Mouse (Mus musculus): Measurements from ENCODE around the gene Stil. TPM values are rescaled to one million over a fixed set of nuclear protein-coding genes. Genes with fewer than 3 reads are reported as not detected.

The Stil gene
- total and polyA plus RNA-seq, 2 experiments = 0.06 to 0.09 TPM

DNA sequence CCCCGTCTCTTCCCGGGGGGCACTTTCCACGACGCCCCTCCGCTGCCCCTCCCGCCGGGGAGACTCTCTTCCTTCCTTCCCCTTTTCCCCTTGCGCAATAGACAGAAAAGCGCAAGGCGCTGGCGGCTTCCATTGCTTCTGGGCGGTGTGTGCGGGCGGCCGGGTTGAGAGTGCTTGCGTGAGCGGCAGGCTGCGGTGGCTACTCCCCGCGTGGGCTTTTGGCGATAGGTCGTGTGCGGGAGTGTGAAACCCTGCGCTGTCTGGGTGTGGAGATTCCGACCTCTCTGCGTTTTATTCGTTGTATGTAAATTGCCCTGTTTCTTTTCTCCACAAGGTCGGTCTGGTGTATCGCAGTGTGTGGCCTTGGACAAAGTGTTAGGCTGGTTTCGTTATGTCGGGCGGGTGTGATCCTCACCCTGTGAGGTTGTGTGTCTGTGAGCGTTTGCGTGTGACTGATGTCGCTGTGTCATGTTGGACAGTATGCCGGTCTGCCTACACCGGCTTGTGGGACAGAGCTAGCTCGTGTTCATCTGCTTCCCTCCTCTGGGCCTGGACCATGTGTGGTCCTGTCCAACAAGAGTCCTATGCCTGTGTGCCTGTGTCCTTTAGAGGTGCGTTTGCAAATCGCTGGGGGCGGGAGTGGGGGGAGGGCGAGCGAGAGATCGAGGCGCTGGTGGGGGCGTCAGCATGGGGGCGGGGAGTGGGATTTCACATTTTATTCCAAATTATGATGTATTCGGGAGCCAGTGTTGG lies 57.1 kb downstream of the Stil start:
- no peaks in the 10 kb centered on the region for H3K79me2 ChIP-seq (ENCODE audit: control insufficient read depth, insufficient read depth, low read length)
- H3K4me1 ChIP-seq (ENCODE audit: control insufficient read depth, insufficient read depth, low read length) = peaks cover 5% of the 10 kb centered on the region; the same call in 1 of the 2 replicates
- peak overlapping the region; percentile 60 for H3K4me3 ChIP-seq (ENCODE audit: insufficient read depth, low read depth, low read length)
- no peak for TF ChIP-seq CTCF (IDR thresholded peaks at IDR 0.05; ENCODE audit: low read depth, low read length)
- TF ChIP-seq POLR2A (IDR thresholded peaks at IDR 0.05; ENCODE audit: extremely low read depth, insufficient read depth, low read length) = no peak
- peak; percentile 14 for DNase-seq (ENCODE audit: extremely low read depth, low read depth, low spot score)
- H3K36me3 ChIP-seq (ENCODE audit: control insufficient read depth, insufficient read depth, low read length) = no peaks in the 10 kb centered on the region
- 1% methylated on average over 48 of the region's 48 CpGs for WGBS
- H3K9ac ChIP-seq (ENCODE audit: low read depth, low read length) = peak overlapping the region; percentile 58
- peak overlapping the region; percentile 57 for H3K27ac ChIP-seq (replicated peaks; ENCODE audit: insufficient read depth, low read depth, low read length)
- H3K27me3 ChIP-seq (ENCODE audit: control insufficient read depth, insufficient read depth, low read length) = peaks cover 37% of the 10 kb centered on the region

DNA sequence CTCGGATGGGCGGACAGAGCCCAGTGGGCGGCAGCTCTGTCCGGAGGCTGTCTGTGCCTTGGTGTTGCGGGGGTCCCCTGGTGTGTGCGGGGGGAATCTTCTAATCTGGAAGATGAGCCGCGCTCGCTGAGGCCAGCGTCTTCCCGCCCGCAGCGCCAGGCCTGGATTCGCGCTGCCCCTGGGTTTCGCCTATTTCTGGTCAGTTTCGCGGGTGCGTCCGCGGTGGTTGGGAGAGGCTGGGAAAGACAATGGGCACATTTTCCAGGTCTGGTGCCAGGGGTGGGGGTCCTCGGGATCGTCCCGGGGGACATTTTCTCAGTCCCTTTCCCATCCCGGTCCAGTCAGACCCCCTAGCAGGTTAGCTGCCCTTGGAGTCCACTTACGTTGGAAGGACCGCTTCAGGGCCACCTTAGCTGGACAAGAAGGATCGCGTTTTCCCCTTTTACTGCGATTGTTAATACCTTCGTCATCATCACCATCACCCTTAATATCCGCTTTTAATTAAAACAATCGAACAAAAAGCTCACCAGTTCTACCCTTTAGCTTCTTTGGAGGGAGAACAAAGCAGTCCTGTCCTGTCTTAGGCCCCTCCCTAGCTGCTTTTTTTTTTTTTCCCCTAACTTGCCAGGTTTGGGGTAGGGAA lies 57.8 kb downstream of the Stil start:
- no peak for DNase-seq (ENCODE audit: extremely low read depth, low read depth, low spot score)
- H3K36me3 ChIP-seq (ENCODE audit: control insufficient read depth, insufficient read depth, low read length) = no peaks in the 10 kb centered on the region
- peaks cover 41% of the 10 kb centered on the region for H3K27me3 ChIP-seq (ENCODE audit: control insufficient read depth, insufficient read depth, low read length)
- peak overlapping the region; percentile 48; the same call in 1 of the 2 replicates for H3K27ac ChIP-seq (replicated peaks; ENCODE audit: insufficient read depth, low read depth, low read length)
- H3K4me3 ChIP-seq (ENCODE audit: insufficient read depth, low read depth, low read length) = peak overlapping the region; percentile 60
- no peaks in the 10 kb centered on the region for H3K79me2 ChIP-seq (ENCODE audit: control insufficient read depth, insufficient read depth, low read length)
- peaks cover 4% of the 10 kb centered on the region; the same call in 1 of the 2 replicates for H3K4me1 ChIP-seq (ENCODE audit: control insufficient read depth, insufficient read depth, low read length)
- WGBS = 6% methylated on average over 33 of the region's 33 CpGs
- TF ChIP-seq POLR2A (IDR thresholded peaks at IDR 0.05; ENCODE audit: extremely low read depth, insufficient read depth, low read length) (no peak), CTCF (IDR thresholded peaks at IDR 0.05; ENCODE audit: low read depth, low read length) (no peak)
- peak overlapping the region; percentile 58 for H3K9ac ChIP-seq (ENCODE audit: low read depth, low read length)

GRCm38 (mm10) chr4:115058317-115058761 lies 58.4 kb downstream of the Stil start:
- no peak overlapping the region for H3K27ac ChIP-seq (replicated peaks; ENCODE audit: insufficient read depth, low read depth, low read length)
- WGBS = 4% methylated on average over 20 of the region's 20 CpGs
- H3K36me3 ChIP-seq (ENCODE audit: control insufficient read depth, insufficient read depth, low read length) = no peaks in the 10 kb centered on the region
- no peak overlapping the region; the same call in 1 of the 2 replicates for H3K9ac ChIP-seq (ENCODE audit: low read depth, low read length)
- no peak for DNase-seq (ENCODE audit: extremely low read depth, low read depth, low spot score)
- no peaks in the 10 kb centered on the region for H3K79me2 ChIP-seq (ENCODE audit: control insufficient read depth, insufficient read depth, low read length)
- H3K4me3 ChIP-seq (ENCODE audit: insufficient read depth, low read depth, low read length) = peak overlapping the region; percentile 28
- no peak for TF ChIP-seq POLR2A (IDR thresholded peaks at IDR 0.05; ENCODE audit: extremely low read depth, insufficient read depth, low read length)
- TF ChIP-seq CTCF (IDR thresholded peaks at IDR 0.05; ENCODE audit: low read depth, low read length) = no peak
- peaks cover 2% of the 10 kb centered on the region; the same call in 1 of the 2 replicates for H3K4me1 ChIP-seq (ENCODE audit: control insufficient read depth, insufficient read depth, low read length)
- peaks cover 45% of the 10 kb centered on the region for H3K27me3 ChIP-seq (ENCODE audit: control insufficient read depth, insufficient read depth, low read length)

DNA sequence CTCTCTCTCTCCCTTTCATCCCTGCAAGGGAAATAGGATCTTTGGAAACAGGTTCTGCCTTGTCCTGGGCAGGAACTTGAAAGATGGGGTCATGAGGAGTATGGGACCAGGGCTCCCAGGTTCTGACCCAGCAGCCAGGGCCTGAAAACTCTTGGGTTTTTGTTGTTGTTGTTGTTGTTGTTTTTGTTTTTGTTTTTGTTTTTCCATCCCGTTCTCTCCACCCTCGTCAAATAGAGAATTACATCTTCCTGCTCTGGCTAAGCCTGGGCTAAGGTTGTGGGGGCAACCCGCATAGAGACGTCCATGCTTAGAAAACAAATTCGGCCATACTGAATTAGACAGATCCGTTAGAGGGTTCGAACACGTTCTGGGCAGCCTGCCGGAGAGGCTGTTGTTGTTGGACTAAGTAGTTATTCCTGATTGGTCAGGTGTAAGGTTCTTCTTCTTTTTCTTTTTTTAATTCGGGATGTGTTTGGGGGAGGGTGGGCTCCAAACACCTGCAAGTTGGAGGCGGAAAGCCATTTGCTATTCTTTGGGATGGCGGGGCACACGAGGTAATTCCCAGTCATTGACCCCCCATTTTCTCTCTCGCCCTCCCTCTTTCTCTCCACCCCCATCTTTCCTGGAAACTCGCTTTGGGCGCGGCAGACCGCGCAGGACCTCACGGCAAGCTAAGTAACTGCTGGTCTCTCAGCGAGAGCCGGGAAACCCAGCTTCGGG lies 59.1 kb downstream of the Stil start:
- no peak for TF ChIP-seq CTCF (IDR thresholded peaks at IDR 0.05; ENCODE audit: low read depth, low read length)
- TF ChIP-seq POLR2A (IDR thresholded peaks at IDR 0.05; ENCODE audit: extremely low read depth, insufficient read depth, low read length) = no peak
- WGBS = 11% methylated on average over 23 of the region's 23 CpGs
- no peaks in the 10 kb centered on the region for H3K36me3 ChIP-seq (ENCODE audit: control insufficient read depth, insufficient read depth, low read length)
- H3K9ac ChIP-seq (ENCODE audit: low read depth, low read length) = peak overlapping the region; percentile 7; the same call in 1 of the 2 replicates
- no peak for DNase-seq (ENCODE audit: extremely low read depth, low read depth, low spot score)
- H3K4me3 ChIP-seq (ENCODE audit: insufficient read depth, low read depth, low read length) = peak overlapping the region; percentile 42
- peaks cover 4% of the 10 kb centered on the region; the same call in 1 of the 2 replicates for H3K4me1 ChIP-seq (ENCODE audit: control insufficient read depth, insufficient read depth, low read length)
- peaks cover 49% of the 10 kb centered on the region for H3K27me3 ChIP-seq (ENCODE audit: control insufficient read depth, insufficient read depth, low read length)
- H3K27ac ChIP-seq (replicated peaks; ENCODE audit: insufficient read depth, low read depth, low read length) = peak overlapping the region; percentile 41
- H3K79me2 ChIP-seq (ENCODE audit: control insufficient read depth, insufficient read depth, low read length) = no peaks in the 10 kb centered on the region

DNA sequence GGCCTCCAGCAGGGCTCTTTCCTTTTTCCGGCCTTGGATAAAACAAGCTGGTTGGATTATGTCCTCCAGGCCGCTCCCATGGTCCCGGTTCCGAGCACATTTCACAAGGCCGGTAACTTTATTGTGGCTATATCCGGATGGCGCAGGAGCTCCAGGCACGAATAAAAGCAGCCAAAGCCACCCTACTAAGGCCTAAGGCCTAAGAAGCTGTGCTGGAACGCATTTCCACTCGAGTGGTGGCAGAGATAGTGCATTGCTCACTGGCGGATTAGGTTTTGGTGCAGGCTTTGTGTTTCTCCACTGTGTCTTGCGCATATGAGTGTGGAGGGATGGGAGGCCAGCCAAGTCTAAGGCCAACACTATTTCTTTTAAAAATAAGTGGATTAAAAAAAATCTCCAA lies 59.9 kb downstream of the Stil start:
- 27% methylated on average over 12 of the region's 12 CpGs for WGBS

More for the DNA sequence above, 59.9 kb downstream of the Stil start:
- Histone ChIP-seq H3K9ac (ENCODE audit: low read depth, low read length) (no peak overlapping the region), H3K4me1 (ENCODE audit: control insufficient read depth, insufficient read depth, low read length) (peaks cover 4% of the 10 kb centered on the region; the same call in 1 of the 2 replicates), H3K27ac (replicated peaks; ENCODE audit: insufficient read depth, low read depth, low read length) (no peak overlapping the region), H3K27me3 (ENCODE audit: control insufficient read depth, insufficient read depth, low read length) (peaks cover 49% of the 10 kb centered on the region), H3K79me2 (ENCODE audit: control insufficient read depth, insufficient read depth, low read length) (no peaks in the 10 kb centered on the region), H3K4me3 (ENCODE audit: insufficient read depth, low read depth, low read length) (peak overlapping the region; percentile 21; the same call in 1 of the 2 replicates), H3K36me3 (ENCODE audit: control insufficient read depth, insufficient read depth, low read length) (no peaks in the 10 kb centered on the region)
- no peak for TF ChIP-seq CTCF (IDR thresholded peaks at IDR 0.05; ENCODE audit: low read depth, low read length)
- TF ChIP-seq POLR2A (IDR thresholded peaks at IDR 0.05; ENCODE audit: extremely low read depth, insufficient read depth, low read length) = no peak
- no peak for DNase-seq (ENCODE audit: extremely low read depth, low read depth, low spot score)

Data from liver, adult 2 months (tissue).